Mouse (Mus musculus): Measurements from ENCODE around the gene Hyal2. TPM values are rescaled to one million over a fixed set of nuclear protein-coding genes. Genes with fewer than 3 reads are reported as not detected.

Gene Hyal2
- polyA plus RNA-seq, 1 experiment from 2014 or later, result 85.4 TPM

Other genes with a start within 250 kb of the Hyal2 start
- gene Hemk1, start 229.6 kb upstream of the Hyal2 start, polyA plus RNA-seq (2015; fragmentation: Nextera tagmentation; extraction: Ambion mirVana), result 13.3 and 13.9 TPM in 2 replicates
- 3.1 and 3.2 TPM in 2 replicates for gene 6430571L13Rik, start 227.3 kb upstream of the Hyal2 start, polyA plus RNA-seq (2015; fragmentation: Nextera tagmentation; extraction: Ambion mirVana)
- 3.3 and 4.5 TPM in 2 replicates for gene Cacna2d2, start 168.3 kb upstream of the Hyal2 start, polyA plus RNA-seq (2015; fragmentation: Nextera tagmentation; extraction: Ambion mirVana)
- 36.9 TPM in 2 replicates for gene Tmem115, start 34.0 kb upstream of the Hyal2 start, polyA plus RNA-seq (2015; fragmentation: Nextera tagmentation; extraction: Ambion mirVana)
- 23.2 and 25.7 TPM in 2 replicates for gene Cyb561d2, start 25.8 kb upstream of the Hyal2 start, polyA plus RNA-seq (2015; fragmentation: Nextera tagmentation; extraction: Ambion mirVana)
- 59.0 and 61.9 TPM in 2 replicates for gene Nprl2, start 25.7 kb upstream of the Hyal2 start, polyA plus RNA-seq (2015; fragmentation: Nextera tagmentation; extraction: Ambion mirVana)
- 2.0 and 4.0 TPM in 2 replicates for gene Zmynd10, start 20.6 kb upstream of the Hyal2 start, polyA plus RNA-seq (2015; fragmentation: Nextera tagmentation; extraction: Ambion mirVana)
- 39.3 and 43.2 TPM in 2 replicates for gene Rassf1, start 16.4 kb upstream of the Hyal2 start, polyA plus RNA-seq (2015; fragmentation: Nextera tagmentation; extraction: Ambion mirVana)
- gene Tusc2, start 4.7 kb upstream of the Hyal2 start, polyA plus RNA-seq (2015; fragmentation: Nextera tagmentation; extraction: Ambion mirVana), result 80.7 and 84.8 TPM in 2 replicates
- 8.4 and 8.5 TPM in 2 replicates for gene Hyal1, start 9.0 kb downstream of the Hyal2 start, polyA plus RNA-seq (2015; fragmentation: Nextera tagmentation; extraction: Ambion mirVana)
- gene Naa80, start 10.9 kb downstream of the Hyal2 start, polyA plus RNA-seq (2015; fragmentation: Nextera tagmentation; extraction: Ambion mirVana), result 14.5 and 17.9 TPM in 2 replicates
- 1.1 and 1.5 TPM in 2 replicates for gene Hyal3, start 12.9 kb downstream of the Hyal2 start, polyA plus RNA-seq (2015; fragmentation: Nextera tagmentation; extraction: Ambion mirVana)
- 15.4 and 20.8 TPM in 2 replicates for gene Ifrd2, start 19.7 kb downstream of the Hyal2 start, polyA plus RNA-seq (2015; fragmentation: Nextera tagmentation; extraction: Ambion mirVana)
- 1.8 and 2.0 TPM in 2 replicates for gene Sema3b, start 41.3 kb downstream of the Hyal2 start, polyA plus RNA-seq (2015; fragmentation: Nextera tagmentation; extraction: Ambion mirVana)
- gene Gnai2, start 67.4 kb downstream of the Hyal2 start, polyA plus RNA-seq (2015; fragmentation: Nextera tagmentation; extraction: Ambion mirVana), result 397 and 426 TPM in 2 replicates
- gene Slc38a3, start 101.6 kb downstream of the Hyal2 start, polyA plus RNA-seq (2015; fragmentation: Nextera tagmentation; extraction: Ambion mirVana), result 14.3 and 14.6 TPM in 2 replicates
- gene Gnat1, start 111.8 kb downstream of the Hyal2 start, polyA plus RNA-seq (2015; fragmentation: Nextera tagmentation; extraction: Ambion mirVana), result 1.3 and 1.8 TPM in 2 replicates
- gene Sema3f, start 142.5 kb downstream of the Hyal2 start, polyA plus RNA-seq (2015; fragmentation: Nextera tagmentation; extraction: Ambion mirVana), result 6.8 and 7.7 TPM in 2 replicates
- gene Rbm5, start 203.1 kb downstream of the Hyal2 start, polyA plus RNA-seq (2015; fragmentation: Nextera tagmentation; extraction: Ambion mirVana), result 256 and 261 TPM in 2 replicates

Data from forebrain, embryonic 13.5 days (tissue).